Mouse (Mus musculus) kidney, adult 2 months (tissue): Measurements from ENCODE around the gene Tmco3. TPM values are rescaled to one million over a fixed set of nuclear protein-coding genes. Genes with fewer than 3 reads are reported as not detected.

ENCODE experiments used
- DNase-seq: peaks from one replicate; pipeline ENCODE4 v3.0.0; 2021
- H3K27ac ChIP-seq: fragments of 200-500 bp; 2 replicates; pipeline ENCODE4 v1.5.1; 2012; ENCODE audit warnings: low read depth, low read length, control low read depth, inconsistent platforms; ENCODE audit not compliant: insufficient read depth
- H3K27me3 ChIP-seq: fragments of 200-500 bp; replicated peaks from 2 replicates; pipeline ENCODE4 v1.6.1; 2012; ENCODE audit warnings: mild to moderate bottlenecking, moderate library complexity, low read length, inconsistent platforms; ENCODE audit not compliant: control insufficient read depth, insufficient read depth
- H3K36me3 ChIP-seq: fragments of 200-500 bp; 2 replicates; pipeline ENCODE4 v1.6.1; 2012; ENCODE audit warnings: mild to moderate bottlenecking, moderate library complexity, low read length, inconsistent platforms; ENCODE audit not compliant: control insufficient read depth, insufficient read depth
- H3K4me1 ChIP-seq: fragments of 200-500 bp; 2 replicates; pipeline ENCODE4 v1.6.1; 2011; ENCODE audit warnings: low read length; ENCODE audit not compliant: control insufficient read depth, insufficient read depth
- H3K4me3 ChIP-seq: fragments of 200-500 bp; 2 replicates; pipeline ENCODE4 v1.5.1; 2011; ENCODE audit warnings: mild to moderate bottlenecking, low read depth, low read length, control low read depth; ENCODE audit not compliant: insufficient read depth
- CTCF ChIP-seq: fragments of 200-500 bp; conservative IDR thresholded peaks from 2 replicates; pipeline ENCODE4 v1.5.1; 2011; ENCODE audit warnings: low read depth, mild to moderate bottlenecking, control low read depth, low read length, moderate library complexity, mixed read lengths; ENCODE audit not compliant: insufficient read depth, insufficient read length
- POLR2A ChIP-seq: fragments of 200-500 bp; IDR thresholded peaks from one replicate; pipeline ENCODE4 v1.6.1; 2011; ENCODE audit warnings: low read depth, low read length, control low read depth
- WGBS: fragments of 180-500 bp; shearing (Covaris S2); methylation state at CpG from one replicate; pipeline ENCODE4 v1.1.7; 2018; 5-methylcytosine and 5-hydroxymethylcytosine counted together
- polyA plus RNA-seq: library from polyadenylated mRNA; depleted of rRNA; stranded (reverse); fragments of >200 nt; gene quantifications from 2 replicates; pipeline ENCODE4 v1.2.3, GENCODE M21; 2012; rRNA removed

The Tmco3 gene
- polyA plus RNA-seq: 70.0 and 72.5 TPM in 2 replicates

- H3K27me3 ChIP-seq: no peaks in the 10 kb centered on the region
- H3K36me3 ChIP-seq: no peaks in the 10 kb centered on the region; the same call in 1 of the 2 replicates
- H3K27ac ChIP-seq: peak within 1 kb of the TSS; percentile 99
- TF ChIP-seq POLR2A (peak; percentile 28), CTCF (no peak)
- WGBS: under 1% methylated on average over 79 of the region's 79 CpGs
- H3K4me3 ChIP-seq: peak within 1 kb of the TSS; percentile 93
- DNase-seq: peak; percentile 97
- peaks cover 7% of the 10 kb centered on the region; the same call in 1 of the 2 replicates for H3K4me1 ChIP-seq
Measured at GRCm38 (mm10) chr8:13287692-13288623, at the start of gene Tmco3, which contains the start of gene Dcun1d2. TSS of gene Tmco3 (plus strand) at chr8:13288190. TSS of gene Dcun1d2 (minus strand) at chr8:13288131.

GRCm38 (mm10) chr8:13240055-13240454 lies 47.9 kb upstream of the Tmco3 start:
- TF ChIP-seq POLR2A (no peak), CTCF (no peak)

GRCm38 (mm10) chr8:13240691-13241090 lies 47.3 kb upstream of the Tmco3 start:
- H3K27me3 ChIP-seq: no peaks in the 10 kb centered on the region
- no peak overlapping the region for H3K27ac ChIP-seq
- DNase-seq: peak; percentile 71
- TF ChIP-seq CTCF (no peak), POLR2A (no peak)
- H3K4me3 ChIP-seq: no peak overlapping the region
- no peaks in the 10 kb centered on the region for H3K36me3 ChIP-seq
- no peaks in the 10 kb centered on the region for H3K4me1 ChIP-seq
- WGBS: 53% methylated on average over 7 of the region's 7 CpGs

More at GRCm38 (mm10) chr8:13240055-13240454, 47.9 kb upstream of the Tmco3 start:
- Histone ChIP-seq H3K36me3 (no peaks in the 10 kb centered on the region), H3K27me3 (no peaks in the 10 kb centered on the region), H3K4me3 (no peak overlapping the region), H3K4me1 (no peaks in the 10 kb centered on the region), H3K27ac (no peak overlapping the region)
- no peak for DNase-seq
- 89% methylated on average over 9 of the region's 9 CpGs for WGBS

- H3K27me3 ChIP-seq: no peaks in the 10 kb centered on the region
- no peaks in the 10 kb centered on the region for H3K36me3 ChIP-seq
- no peak overlapping the region for H3K27ac ChIP-seq
- no peaks in the 10 kb centered on the region for H3K4me1 ChIP-seq
- no peak for DNase-seq
- TF ChIP-seq POLR2A (no peak), CTCF (no peak)
- 78% methylated on average over 10 of the region's 10 CpGs for WGBS
- no peak overlapping the region for H3K4me3 ChIP-seq
Measured at GRCm38 (mm10) chr8:13242985-13243870, 44.8 kb upstream of the Tmco3 start.

DNA sequence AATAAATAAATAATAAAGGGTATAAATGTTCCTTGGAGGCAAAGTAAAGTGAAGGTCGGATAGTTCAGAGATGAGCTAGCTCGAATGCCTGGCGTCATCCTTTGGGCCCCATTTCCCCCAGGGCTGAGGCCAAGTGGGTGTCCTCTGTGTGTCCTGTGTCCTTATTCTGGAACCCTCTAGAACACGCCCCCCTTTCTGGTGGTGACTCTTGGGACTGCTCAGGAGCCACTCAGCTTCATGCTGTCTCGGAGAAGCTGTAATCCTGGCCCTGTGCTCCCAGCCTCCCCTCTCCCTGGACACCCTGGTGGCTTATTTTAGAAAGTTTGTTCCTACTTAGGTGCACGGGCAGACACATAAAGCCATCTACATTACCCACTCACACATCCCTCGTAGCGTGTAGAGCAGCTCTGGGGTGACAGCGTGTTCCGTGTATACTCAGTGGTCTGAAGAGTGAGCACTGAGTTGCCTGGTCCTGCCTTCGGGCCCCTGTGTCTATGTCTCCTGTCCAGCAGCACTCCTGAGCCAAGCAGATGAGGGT lies 43.6 kb upstream of the Tmco3 start:
- Histone ChIP-seq H3K36me3 (no peaks in the 10 kb centered on the region), H3K4me1 (no peaks in the 10 kb centered on the region), H3K4me3 (no peak overlapping the region), H3K27ac (no peak overlapping the region), H3K27me3 (no peaks in the 10 kb centered on the region)
- 89% methylated on average over 11 of the region's 11 CpGs for WGBS
- DNase-seq: no peak
- no peak for TF ChIP-seq CTCF
- no peak for TF ChIP-seq POLR2A

GRCm38 (mm10) chr8:13252837-13253236 lies 35.2 kb upstream of the Tmco3 start:
- Histone ChIP-seq H3K36me3 (no peaks in the 10 kb centered on the region), H3K27ac (no peak overlapping the region), H3K4me3 (no peak overlapping the region), H3K27me3 (no peaks in the 10 kb centered on the region), H3K4me1 (no peaks in the 10 kb centered on the region)
- TF ChIP-seq CTCF: no peak
- no peak for TF ChIP-seq POLR2A
- no peak for DNase-seq
- WGBS: 88% methylated on average over 13 of the region's 13 CpGs

- WGBS: 50% methylated on average over 5 of the region's 5 CpGs
- DNase-seq: no peak
Measured at GRCm38 (mm10) chr8:13253413-13253812, 34.6 kb upstream of the Tmco3 start.

More at GRCm38 (mm10) chr8:13253413-13253812, 34.6 kb upstream of the Tmco3 start:
- Histone ChIP-seq H3K27ac (no peak overlapping the region), H3K4me1 (no peaks in the 10 kb centered on the region), H3K27me3 (no peaks in the 10 kb centered on the region), H3K4me3 (no peak overlapping the region), H3K36me3 (no peaks in the 10 kb centered on the region)
- TF ChIP-seq CTCF: no peak
- no peak for TF ChIP-seq POLR2A
